Mouse (Mus musculus) cerebellum, adult 11 months (tissue): ENCODE measurements around the gene Sst.
"Not testable (repeated sequence)": the region's sequence is repeated elsewhere in the genome, so short reads cannot be mapped to it uniquely, and the experiment has no call there.

Source experiments
- DNase-seq: peaks from one replicate; pipeline ENCODE4 v3.0.0; 2022

Gene Sst

DNA sequence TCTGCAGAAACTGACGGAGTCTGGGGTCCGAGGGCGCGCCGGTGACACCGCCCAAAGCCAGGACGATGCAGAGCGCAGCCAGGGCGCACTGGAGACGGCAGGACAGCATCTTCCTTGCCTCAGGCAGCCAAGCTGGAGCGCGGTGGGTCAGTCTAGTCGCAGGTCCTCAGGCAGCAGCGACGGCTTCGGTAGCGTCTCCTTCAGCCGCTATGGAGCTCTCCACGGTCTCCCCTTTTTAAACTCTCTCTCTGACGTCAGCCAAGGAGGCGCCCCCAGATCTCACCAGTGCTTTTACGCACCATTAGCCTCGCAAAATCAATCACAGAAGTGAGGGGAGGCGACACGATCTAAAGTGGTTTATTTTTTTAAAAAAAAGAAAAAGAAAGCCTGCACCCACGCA lies at the start of gene Sst:
Gene Sst (minus strand): TSS at position 323 of the 400 bp plus-strand sequence.
- DNase-seq = no peak

GRCm38 (mm10) chr16:23934397-23934796 lies 43.6 kb upstream of the Sst start:
- no peak for DNase-seq

GRCm38 (mm10) chr16:23932294-23932693 lies 41.5 kb upstream of the Sst start, which contains the start of gene Rtp2:
Rtp2 (minus strand) TSS chr16:23932394.
- DNase-seq = no peak

DNA sequence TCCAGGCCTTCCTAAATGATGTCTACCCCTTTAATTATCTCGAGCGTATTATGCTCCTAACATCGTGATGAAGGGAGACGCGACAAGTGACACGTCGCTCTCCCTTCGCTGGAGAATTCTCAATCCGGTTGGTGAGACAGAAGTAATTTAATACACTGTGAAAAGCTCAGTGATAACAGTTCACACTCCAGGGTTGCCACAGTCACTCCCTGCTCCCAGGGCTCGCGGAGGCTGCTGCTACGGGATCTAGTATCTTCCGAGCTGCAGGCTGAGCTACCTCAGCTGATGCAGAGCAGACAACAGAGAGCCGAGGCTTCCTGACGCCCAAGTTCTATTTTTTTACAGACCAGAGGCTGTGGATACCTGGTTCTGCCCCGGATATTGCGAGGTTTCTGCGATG lies 40.5 kb upstream of the Sst start:
- DNase-seq = no peak

DNA sequence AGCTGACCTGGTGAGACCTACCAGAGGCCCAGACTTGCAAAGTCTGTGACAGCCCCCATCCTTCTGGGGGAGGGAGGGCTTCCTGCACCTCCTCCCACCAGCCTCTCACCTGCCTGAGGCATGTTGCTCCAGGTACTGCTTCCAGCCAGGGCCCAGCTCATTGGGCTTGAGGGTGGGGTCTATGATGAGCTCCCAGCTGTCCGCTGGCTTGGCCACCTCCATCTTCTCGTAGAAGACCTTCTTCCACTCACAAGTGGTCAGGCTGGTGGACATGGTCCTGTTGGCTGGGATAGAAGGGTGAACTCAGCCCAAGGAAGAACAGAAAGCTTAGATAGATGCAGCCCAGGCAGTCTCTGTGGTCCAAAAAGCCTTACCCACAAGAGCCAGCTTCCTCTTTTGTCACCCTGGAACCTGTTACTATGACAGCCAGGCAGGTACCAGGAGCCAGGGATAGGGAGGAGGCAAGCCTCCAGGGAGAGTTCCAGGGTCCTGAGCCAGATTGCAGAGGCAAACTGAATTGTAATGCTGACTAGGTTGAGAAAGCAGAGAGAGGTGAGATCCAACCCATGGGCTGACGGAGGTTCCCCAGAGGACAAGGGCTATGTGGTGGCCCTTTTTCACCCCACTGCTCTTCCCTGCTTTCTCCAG lies 39.8 kb upstream of the Sst start:
- DNase-seq = no peak

GRCm38 (mm10) chr16:23927301-23928114 lies 36.8 kb upstream of the Sst start:
- no peak for DNase-seq

- no peak for DNase-seq
These were observed 32.1 kb upstream of the Sst start for GRCm38 (mm10) chr16:23922906-23923305.

- no peak for DNase-seq
These were observed 30.9 kb upstream of the Sst start for GRCm38 (mm10) chr16:23921697-23922096.

GRCm38 (mm10) chr16:23919418-23919817 lies 28.7 kb upstream of the Sst start:
- no peak for DNase-seq

DNA sequence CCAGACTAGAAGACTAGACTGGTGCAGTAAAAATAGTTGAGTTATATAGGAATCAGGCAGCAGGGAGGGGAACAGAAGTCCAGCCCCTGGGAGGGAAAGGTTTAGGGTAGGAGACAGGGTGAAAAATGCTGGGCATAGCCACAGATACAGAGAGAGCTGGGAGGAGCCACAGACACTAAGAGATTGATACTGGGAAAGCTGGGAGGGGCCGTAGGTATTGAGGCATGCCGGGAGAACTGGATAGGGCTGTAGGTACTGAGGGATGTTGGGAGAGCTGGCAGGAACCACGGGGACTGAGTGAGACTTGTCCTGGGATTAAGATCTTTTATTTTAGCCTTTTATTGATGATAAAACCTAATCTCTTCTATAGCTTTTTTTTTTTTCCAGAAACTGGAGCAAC lies 22.6 kb upstream of the Sst start:
- DNase-seq = no peak

DNA sequence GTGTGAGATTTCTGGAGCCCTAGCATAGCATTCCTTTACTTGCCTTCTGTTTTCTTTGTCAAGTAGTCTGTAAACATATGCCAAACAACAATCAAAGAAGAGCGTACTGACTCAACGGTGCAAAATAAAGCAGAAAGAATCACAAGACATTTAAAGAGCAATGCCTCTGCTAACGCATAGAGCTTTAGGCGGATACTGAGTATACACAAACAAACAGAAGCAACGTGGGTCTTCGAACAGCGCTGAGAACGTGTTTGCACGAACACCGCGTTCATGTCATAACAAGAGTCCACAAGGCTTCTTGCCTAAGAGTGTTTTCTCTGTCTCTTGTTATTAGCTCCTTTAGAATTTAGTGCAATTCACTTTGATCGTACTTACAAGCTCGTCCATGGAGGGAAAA lies 22.0 kb upstream of the Sst start:
- DNase-seq = no peak

- not testable (repeated sequence) for DNase-seq
These were observed 18.2 kb upstream of the Sst start for GRCm38 (mm10) chr16:23909015-23909354.

- DNase-seq = not testable (repeated sequence)
These were observed 17.6 kb upstream of the Sst start for GRCm38 (mm10) chr16:23908076-23909014.

DNA sequence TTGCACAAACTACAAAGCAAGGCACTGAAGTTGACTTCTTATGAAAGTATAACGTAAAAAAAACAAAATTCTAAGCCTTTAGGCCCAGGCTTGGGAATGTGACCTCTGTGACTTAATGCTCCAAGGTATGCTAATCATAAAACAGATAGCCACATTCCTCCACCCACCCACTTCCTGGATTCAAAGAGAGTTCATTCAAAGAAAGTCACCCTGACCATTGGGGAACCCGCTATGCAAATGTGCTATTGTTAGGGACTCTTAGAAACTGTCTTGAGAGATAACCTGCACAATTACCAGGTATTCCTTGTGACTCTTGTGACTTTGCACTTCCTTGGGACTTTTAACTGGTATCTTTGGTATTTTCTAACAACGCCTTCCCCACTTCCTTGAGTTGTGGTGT lies 15.8 kb upstream of the Sst start:
- DNase-seq = not testable (repeated sequence)

DNA sequence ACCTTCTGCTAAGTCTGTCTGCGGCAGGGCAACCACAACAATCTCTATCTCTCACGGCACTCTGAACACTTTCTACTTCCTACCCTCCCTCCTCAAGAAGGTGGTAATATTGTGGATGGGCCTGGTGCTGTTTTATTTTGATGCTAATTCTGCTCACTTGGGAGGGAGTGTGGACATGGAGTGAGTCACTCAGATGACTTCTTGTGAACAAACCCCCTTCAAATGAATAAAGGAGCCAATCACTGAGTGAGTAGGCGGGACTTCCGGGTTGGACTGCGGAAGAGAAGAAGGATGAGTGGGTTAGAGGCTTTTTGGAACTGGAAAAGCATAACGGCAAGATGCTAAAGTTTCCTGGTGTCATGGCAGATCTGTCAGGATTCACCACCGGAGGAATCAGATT lies 10.7 kb upstream of the Sst start:
- DNase-seq = no peak

- DNase-seq = no peak
These were observed 9.3 kb upstream of the Sst start for GRCm38 (mm10) chr16:23900061-23900460.

DNA sequence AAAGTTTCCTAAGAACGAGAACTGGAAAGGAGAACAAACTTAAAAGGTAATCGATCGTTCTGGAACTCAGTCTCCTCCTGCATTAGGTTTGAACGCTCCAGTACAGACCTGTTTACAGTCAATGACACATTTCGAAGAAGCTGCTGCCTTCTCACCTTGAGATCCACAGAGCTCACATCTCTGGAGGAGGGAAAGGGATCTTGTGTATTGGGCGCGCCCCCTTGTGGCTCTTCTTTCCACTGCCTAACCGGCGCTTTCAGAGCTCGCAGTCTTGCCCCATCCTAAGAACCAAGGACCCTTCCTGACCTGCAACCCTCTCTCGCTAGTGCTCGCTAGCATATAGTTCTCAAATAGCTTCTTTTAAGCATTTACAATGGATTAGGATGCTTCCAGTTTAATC lies 8.1 kb upstream of the Sst start:
- DNase-seq = peak; percentile 61

DNA sequence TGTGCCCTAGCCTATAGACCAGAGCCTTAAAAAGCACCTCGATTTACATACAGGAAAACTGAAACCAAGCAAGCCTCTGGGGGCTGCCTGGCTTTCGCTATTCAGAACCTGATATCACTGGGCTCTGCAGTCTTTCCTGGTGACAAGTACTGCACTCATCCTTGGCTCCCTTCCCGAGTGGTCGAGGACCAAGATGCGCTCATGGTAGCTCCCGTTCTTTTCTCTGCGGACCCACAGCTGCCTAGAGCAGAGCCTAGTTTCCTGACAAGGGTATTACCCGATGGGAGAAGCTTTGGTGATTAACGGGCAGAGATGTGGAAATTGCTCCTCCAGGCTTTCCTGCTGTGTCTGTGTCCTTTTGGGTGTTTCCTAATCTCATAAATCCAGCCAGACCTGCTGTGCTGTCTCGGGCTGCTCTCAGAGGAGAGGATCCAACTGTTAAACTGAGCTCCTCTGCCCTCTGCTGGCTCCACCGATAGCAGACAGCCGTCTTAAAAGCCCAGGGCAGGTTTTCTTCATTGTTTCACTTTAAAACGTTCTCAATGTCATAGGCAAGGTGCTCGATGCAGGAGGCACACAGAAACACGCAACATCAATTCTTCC lies 7.3 kb upstream of the Sst start:
- peak; percentile 35 for DNase-seq

- no peak for DNase-seq
These were observed 6.7 kb upstream of the Sst start for GRCm38 (mm10) chr16:23897486-23897885.

DNA sequence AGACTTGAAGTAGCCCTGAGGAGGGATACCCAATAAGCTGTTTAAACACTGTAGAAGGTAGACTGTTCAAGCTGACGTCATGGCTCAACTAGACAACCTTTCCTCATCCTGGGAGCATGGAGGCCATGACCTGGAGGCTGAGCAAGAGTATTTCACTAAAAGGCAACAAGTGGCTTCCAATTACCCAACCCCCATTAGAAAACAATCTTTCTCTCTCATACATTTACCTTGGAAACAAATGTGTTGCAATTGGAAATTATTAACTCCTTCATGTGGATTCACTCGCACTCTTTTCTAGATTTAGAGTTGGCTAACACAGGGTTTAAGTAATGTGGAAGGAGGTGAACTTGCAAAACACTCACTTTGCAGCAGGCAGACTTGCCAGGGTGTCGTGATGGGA lies 4.4 kb upstream of the Sst start:
- DNase-seq = no peak

DNA sequence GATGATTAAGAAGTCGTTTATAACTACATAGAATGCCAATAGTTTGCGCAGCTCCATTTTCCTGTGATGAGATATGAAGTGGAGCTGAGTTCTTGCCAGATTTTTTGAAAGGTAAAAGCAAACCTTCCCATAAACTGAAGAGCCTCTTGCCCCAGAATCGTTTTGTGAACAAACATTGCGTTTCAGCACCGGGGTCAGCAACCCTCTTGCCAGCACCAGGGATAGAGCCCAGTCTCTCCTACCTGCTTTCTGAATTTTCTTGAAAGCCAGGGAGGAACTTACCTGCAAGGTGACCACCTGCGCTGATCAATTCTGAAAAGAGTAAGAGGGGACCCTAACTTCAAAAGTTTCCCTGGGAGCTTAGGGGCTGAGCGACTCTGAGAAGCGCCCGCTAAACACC lies 607 bp downstream of the Sst start:
- no peak for DNase-seq

DNA sequence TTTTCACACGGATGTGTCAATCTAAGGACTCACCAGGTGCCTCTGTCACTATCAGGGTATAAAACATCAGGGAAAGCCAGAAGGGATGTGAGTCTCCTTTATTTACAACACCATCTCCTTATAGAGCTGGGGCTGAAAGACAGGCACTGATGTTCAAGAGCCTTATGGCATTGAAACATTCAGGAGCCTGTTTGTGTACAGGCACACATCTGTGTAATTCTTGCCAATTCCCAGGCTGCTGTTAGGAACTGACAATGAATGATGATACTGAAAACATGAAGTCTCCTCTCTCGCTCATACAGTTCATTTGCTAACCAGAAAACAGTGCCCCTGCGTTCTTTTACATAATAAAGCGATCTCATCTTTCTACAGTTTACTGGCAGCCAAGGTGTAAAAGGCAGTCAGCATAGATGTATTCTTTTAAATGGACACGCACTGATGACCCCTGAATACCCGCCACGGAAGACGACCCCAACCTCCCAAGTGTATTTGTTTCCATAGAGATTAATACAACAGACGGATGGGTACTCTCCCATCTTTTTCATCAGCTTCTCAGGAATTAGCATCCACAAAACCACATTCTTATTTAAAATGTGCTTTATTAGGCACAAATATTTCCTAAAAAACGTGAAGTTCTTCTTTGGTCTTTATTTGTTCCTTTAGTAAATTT lies 2.7 kb downstream of the Sst start:
- DNase-seq = no peak
